Mouse (Mus musculus) megakaryocyte, embryonic 14.5 days (primary cell): ENCODE measurements around the gene Them5.

Experiments used
- FLI1 ChIP-seq: IDR thresholded peaks from 2 replicates; pipeline ENCODE4 v1.6.1; 2012; ENCODE audit warnings: low read length, inconsistent platforms, mixed read lengths
- GATA1 ChIP-seq: IDR thresholded peaks from 3 replicates; pipeline ENCODE4 v1.6.1; 2012; ENCODE audit warnings: mixed read lengths, low read length, inconsistent platforms, borderline replicate concordance

DNA sequence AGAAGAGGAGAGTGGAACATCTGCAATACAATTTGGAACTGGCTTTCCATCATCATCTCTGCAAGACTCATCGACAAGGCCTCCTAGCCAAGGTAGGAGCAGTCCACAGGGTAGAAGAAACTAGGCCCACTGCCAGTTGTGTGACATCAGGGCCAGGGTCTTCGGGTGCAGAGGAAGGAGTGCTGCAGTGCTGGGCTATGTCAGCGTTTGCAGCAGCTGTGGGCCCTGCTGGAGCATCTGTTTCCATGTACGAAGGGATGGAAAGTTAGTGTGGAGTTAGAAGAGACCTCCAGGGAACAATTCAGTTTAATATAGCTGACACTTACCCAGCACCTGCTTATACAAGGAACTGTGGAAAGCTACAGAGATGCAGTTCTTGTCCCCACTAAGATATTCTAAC is 51.1 kb downstream of the Them5 start:
- TF ChIP-seq GATA1: no peak
- TF ChIP-seq FLI1: no peak
